Mouse (Mus musculus) hindbrain, embryonic 14.5 days (tissue): ENCODE measurements around the gene Tgfbr3. TPM values are rescaled to one million over a fixed set of nuclear protein-coding genes. Genes with fewer than 3 reads are reported as not detected.

ENCODE experiments used
- ATAC-seq: fragments of 200-750 bp; cut with Nextera tagmentation; 2 replicates; pipeline ENCODE4 v1.8.0; 2017; ENCODE audit warnings: moderate number of reproducible peaks, mild to moderate bottlenecking, moderate TSS enrichment, moderate library complexity; ENCODE audit not compliant: low FRiP score
- DNase-seq: peaks from one replicate; pipeline ENCODE4 v3.0.0-alpha.2; 2015; ENCODE audit warnings: low spot score
- H3K27ac ChIP-seq: fragments of 300-500 bp; sonication (generic); 2 replicates; pipeline ENCODE4 v1.5.1; 2014; ENCODE audit warnings: mild to moderate bottlenecking, moderate library complexity
- H3K27me3 ChIP-seq: fragments of 300-500 bp; sonication (generic); 2 replicates; pipeline ENCODE4 v1.6.1; 2014; ENCODE audit warnings: mild to moderate bottlenecking, low read length, mixed read lengths; ENCODE audit not compliant: control insufficient read depth, insufficient read depth
- H3K36me3 ChIP-seq: fragments of 300-500 bp; sonication (generic); replicated peaks from 2 replicates; pipeline ENCODE4 v1.6.1; 2014; ENCODE audit not compliant: control insufficient read depth, insufficient read depth
- H3K4me1 ChIP-seq: fragments of 300-500 bp; sonication (generic); replicated peaks from 2 replicates; pipeline ENCODE4 v1.6.1; 2014; ENCODE audit warnings: antibody characterized with exemption, low read length, mixed read lengths; ENCODE audit not compliant: control insufficient read depth, insufficient read depth
- H3K4me2 ChIP-seq: fragments of 300-500 bp; sonication (generic); replicated peaks from 2 replicates; pipeline ENCODE4 v1.6.1; 2014; ENCODE audit warnings: mild to moderate bottlenecking, moderate library complexity
- H3K4me3 ChIP-seq: fragments of 300-500 bp; sonication (generic); replicated peaks from 2 replicates; pipeline ENCODE4 v1.5.1; 2014; ENCODE audit warnings: mild to moderate bottlenecking, low read length
- H3K9ac ChIP-seq: fragments of 300-500 bp; sonication (generic); 2 replicates; pipeline ENCODE4 v1.6.1; 2014
- H3K9me3 ChIP-seq: fragments of 300-500 bp; sonication (generic); 2 replicates; pipeline ENCODE4 v1.6.1; 2016; ENCODE audit warnings: low read length; ENCODE audit not compliant: control insufficient read depth
- WGBS: fragments of 180-500 bp; shearing (Covaris S2); extraction: QIAGEN DNeasy Blood & Tissue Kit; methylation state at CpG from one replicate; pipeline ENCODE4 v1.1.7; 2014; 5-methylcytosine and 5-hydroxymethylcytosine counted together
- polyA plus RNA-seq: library from polyadenylated mRNA; unstranded; fragments of >200 nt; fragmentation: Nextera tagmentation; extraction: Ambion mirVana; gene quantifications from 2 replicates; pipeline ENCODE4 v1.2.1, GENCODE M21; 2014

Gene Tgfbr3
- polyA plus RNA-seq, 1 experiment from 2014 or later: 7.1 TPM

- H3K27me3 ChIP-seq: no peaks in the 10 kb centered on the region
- H3K9me3 ChIP-seq: no peaks in the 10 kb centered on the region
- H3K4me1 ChIP-seq: no peaks in the 10 kb centered on the region
- no peak overlapping the region for H3K9ac ChIP-seq
- H3K4me3 ChIP-seq: no peak overlapping the region
- H3K4me2 ChIP-seq: no peak overlapping the region
- no peak overlapping the region for H3K27ac ChIP-seq
- no peak for DNase-seq
- ATAC-seq: no peak
- no peaks in the 10 kb centered on the region for H3K36me3 ChIP-seq
- 25% methylated on average over 4 of the region's 4 CpGs for WGBS
Observed at GRCm38 (mm10) chr5:107176796-107177195, 112.6 kb downstream of the Tgfbr3 start.

DNA sequence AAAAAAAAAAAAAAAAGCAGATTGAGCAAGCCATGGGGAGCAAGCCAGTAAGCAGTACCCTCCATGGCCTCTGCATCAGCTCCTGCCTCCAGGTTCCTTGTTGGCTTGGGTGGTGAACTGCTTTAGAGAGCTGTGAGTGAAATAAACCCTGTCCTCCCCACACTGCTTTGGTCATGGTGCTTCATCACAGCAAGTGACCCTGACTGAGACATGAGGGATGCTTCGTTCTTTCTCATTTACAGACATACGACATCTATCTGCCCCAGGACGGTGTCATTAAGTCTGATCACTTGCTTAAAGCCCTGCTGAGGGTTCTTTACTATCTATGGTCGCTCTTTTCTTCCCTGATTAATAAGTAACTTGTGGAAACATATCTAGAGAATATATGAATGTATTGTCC lies 113.2 kb downstream of the Tgfbr3 start:
- no peak overlapping the region for H3K4me2 ChIP-seq
- ATAC-seq: no peak
- 69% methylated on average over 4 of the region's 4 CpGs for WGBS

DNA sequence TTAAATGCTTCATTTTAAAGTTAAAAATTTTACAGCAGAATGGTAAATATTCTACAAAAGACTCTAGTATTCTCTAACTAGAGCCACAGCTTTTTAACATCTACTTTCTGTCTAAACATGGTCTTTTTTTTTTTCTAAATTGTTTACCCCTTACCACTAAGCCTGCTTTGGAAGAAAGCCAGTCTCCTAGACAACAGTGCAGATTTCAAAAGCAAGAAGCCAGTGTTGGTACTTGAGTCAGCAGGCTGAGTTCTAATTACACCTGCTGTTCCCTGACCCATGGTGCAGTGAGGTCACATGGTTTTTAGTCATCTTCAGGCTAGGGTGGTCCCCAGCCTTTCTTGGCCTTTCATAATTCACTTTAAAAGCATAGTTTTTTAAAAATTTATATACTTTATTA lies 115.2 kb downstream of the Tgfbr3 start:
- no peak overlapping the region for H3K4me2 ChIP-seq
- H3K9me3 ChIP-seq: no peaks in the 10 kb centered on the region
- no peak for ATAC-seq
- peak; percentile 53 for DNase-seq
- no peaks in the 10 kb centered on the region for H3K27me3 ChIP-seq
- no peaks in the 10 kb centered on the region for H3K4me1 ChIP-seq
- H3K27ac ChIP-seq: no peak overlapping the region
- H3K4me3 ChIP-seq: no peak overlapping the region
- no peaks in the 10 kb centered on the region for H3K36me3 ChIP-seq
- no peak overlapping the region for H3K9ac ChIP-seq

More for the DNA sequence above, 113.2 kb downstream of the Tgfbr3 start:
- no peak for DNase-seq
- H3K36me3 ChIP-seq: no peaks in the 10 kb centered on the region
- no peak overlapping the region for H3K9ac ChIP-seq
- H3K27me3 ChIP-seq: no peaks in the 10 kb centered on the region
- no peaks in the 10 kb centered on the region for H3K4me1 ChIP-seq
- H3K4me3 ChIP-seq: no peak overlapping the region
- H3K9me3 ChIP-seq: no peaks in the 10 kb centered on the region
- no peak overlapping the region for H3K27ac ChIP-seq

DNA sequence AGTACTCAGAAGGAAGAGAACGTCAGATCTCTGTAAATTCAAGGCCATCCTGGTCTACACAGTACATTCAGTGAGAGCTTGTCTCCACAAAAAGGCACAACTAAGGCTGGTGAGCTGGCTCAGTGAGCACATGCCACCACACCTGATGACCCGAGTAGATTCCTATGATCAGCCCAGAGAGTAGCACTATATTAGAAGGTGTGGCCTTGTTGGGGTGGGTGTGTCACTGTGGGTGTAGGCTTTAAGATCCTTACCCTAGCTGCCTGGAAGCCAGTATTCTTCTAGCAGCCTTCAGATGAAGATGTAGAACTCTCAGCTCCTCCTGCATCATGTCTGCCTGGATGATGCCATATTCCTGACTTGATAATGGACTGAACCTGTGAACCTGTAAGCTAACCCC lies 115.9 kb downstream of the Tgfbr3 start:
- H3K4me3 ChIP-seq: no peak overlapping the region
- no peaks in the 10 kb centered on the region for H3K4me1 ChIP-seq
- H3K27ac ChIP-seq: no peak overlapping the region
- DNase-seq (no peak), ATAC-seq (no peak)
- no peaks in the 10 kb centered on the region for H3K27me3 ChIP-seq
- no peaks in the 10 kb centered on the region for H3K9me3 ChIP-seq
- H3K36me3 ChIP-seq: no peaks in the 10 kb centered on the region
- H3K9ac ChIP-seq: no peak overlapping the region
- no peak overlapping the region for H3K4me2 ChIP-seq
- WGBS: 90% methylated on average over 2 of the region's 2 CpGs

DNA sequence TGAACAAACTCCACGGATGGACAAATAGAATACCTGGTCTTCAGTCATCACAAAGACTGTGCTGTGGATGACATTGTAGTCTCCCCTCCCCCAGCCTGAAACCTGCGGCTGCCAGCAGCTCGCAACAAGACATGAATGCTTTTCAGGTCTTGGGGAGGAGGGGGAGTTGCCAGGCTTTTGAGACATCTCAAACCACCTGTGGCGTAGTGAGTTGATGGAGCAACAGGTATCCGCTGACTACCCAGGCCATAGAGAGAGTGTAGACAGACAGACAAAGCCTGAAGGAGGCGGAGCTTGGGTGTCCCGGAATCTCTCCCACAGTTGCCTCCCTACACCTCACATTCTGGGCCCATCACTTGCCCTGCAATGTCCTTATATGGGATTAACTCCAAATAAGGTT lies 117.6 kb downstream of the Tgfbr3 start:
- no peak overlapping the region for H3K9ac ChIP-seq
- no peaks in the 10 kb centered on the region for H3K9me3 ChIP-seq
- 71% methylated on average over 7 of the region's 7 CpGs for WGBS
- no peaks in the 10 kb centered on the region for H3K27me3 ChIP-seq
- no peak overlapping the region for H3K27ac ChIP-seq
- no peak overlapping the region for H3K4me2 ChIP-seq
- no peak for ATAC-seq
- no peak overlapping the region for H3K4me3 ChIP-seq
- H3K36me3 ChIP-seq: no peaks in the 10 kb centered on the region
- peaks cover 7% of the 10 kb centered on the region; the same call in 1 of the 2 replicates for H3K4me1 ChIP-seq
- DNase-seq: no peak

- no peak overlapping the region for H3K27ac ChIP-seq
- ATAC-seq: no peak
- H3K9ac ChIP-seq: no peak overlapping the region
- H3K36me3 ChIP-seq: no peaks in the 10 kb centered on the region
- peaks cover 7% of the 10 kb centered on the region; the same call in 1 of the 2 replicates for H3K4me1 ChIP-seq
- H3K4me3 ChIP-seq: no peak overlapping the region
- H3K27me3 ChIP-seq: no peaks in the 10 kb centered on the region
- DNase-seq: no peak
- no peaks in the 10 kb centered on the region for H3K9me3 ChIP-seq
- 84% methylated on average over 5 of the region's 5 CpGs for WGBS
- no peak overlapping the region for H3K4me2 ChIP-seq
Observed at GRCm38 (mm10) chr5:107169796-107170195, 119.6 kb downstream of the Tgfbr3 start.

DNA sequence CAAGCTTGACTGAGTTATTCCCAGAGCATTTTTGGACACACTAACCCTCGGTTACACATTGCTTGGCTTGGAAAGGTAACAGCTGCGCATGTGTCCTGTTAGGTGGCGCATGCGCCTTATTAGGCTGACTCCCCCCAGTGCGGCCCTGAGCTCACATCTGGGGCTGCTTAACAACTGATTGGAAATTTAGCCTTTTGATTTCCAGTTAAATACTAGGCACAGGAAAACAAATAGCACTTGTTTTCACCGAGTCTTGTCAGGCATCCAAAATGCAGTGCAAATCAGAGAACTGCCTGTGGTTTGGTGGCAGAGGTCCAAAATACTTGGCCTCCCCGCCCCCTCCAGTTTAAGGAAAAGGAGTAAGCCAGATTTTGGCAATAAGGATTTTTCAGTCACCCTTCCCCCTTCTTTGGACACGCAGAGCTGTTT lies 121.5 kb downstream of the Tgfbr3 start:
- no peaks in the 10 kb centered on the region for H3K27me3 ChIP-seq
- no peak overlapping the region for H3K4me3 ChIP-seq
- H3K4me1 ChIP-seq: peaks cover 7% of the 10 kb centered on the region; the same call in 1 of the 2 replicates
- WGBS: 30% methylated on average over 8 of the region's 8 CpGs
- H3K4me2 ChIP-seq: peak overlapping the region; percentile 13
- H3K9me3 ChIP-seq: no peaks in the 10 kb centered on the region
- H3K36me3 ChIP-seq: no peaks in the 10 kb centered on the region
- no peak overlapping the region for H3K27ac ChIP-seq
- DNase-seq: peak; percentile 80
- no peak overlapping the region for H3K9ac ChIP-seq
- ATAC-seq: peak; percentile 66; the same call in 1 of the 2 replicates

GRCm38 (mm10) chr5:107167373-107167772 lies 122.1 kb downstream of the Tgfbr3 start:
- Histone ChIP-seq H3K4me1 (peaks cover 7% of the 10 kb centered on the region; the same call in 1 of the 2 replicates), H3K4me2 (peak overlapping the region; percentile 13), H3K9ac (no peak overlapping the region), H3K4me3 (no peak overlapping the region), H3K9me3 (no peaks in the 10 kb centered on the region), H3K27ac (no peak overlapping the region), H3K27me3 (no peaks in the 10 kb centered on the region), H3K36me3 (no peaks in the 10 kb centered on the region)
- WGBS: 49% methylated on average over 12 of the region's 12 CpGs
- no peak for DNase-seq
- ATAC-seq: no peak

DNA sequence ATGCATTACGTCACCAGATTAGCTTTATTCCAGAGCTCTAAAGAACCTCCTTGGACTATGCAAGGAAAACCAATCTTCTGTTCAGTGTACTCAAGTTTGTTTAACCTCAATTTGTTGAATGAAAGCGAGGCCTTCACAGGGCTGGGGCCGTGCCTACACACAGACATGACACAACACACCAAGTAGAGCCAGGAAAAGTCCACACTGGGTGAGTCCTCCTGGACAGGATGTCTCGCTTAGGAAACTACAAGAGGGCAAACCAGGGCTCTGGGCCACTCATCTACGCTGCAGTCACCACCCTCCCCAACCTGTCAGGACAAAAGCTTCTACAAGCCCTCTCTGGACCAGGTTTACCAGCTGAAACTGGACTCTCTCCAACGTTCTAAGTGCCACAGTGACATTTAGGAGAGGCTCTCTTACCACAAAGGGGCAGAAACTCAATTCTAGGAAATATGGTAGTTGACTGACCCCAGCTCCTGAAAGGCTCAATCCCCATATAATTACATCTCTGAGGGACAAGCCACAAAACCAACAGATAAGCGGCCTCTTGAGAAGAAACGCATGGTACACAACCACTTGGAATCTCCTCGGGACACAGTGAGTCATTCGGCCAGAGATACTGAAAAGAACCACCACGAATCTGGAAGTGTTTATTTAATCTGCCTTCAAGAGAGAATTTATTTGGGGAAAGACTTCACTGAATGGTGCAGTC lies 122.6 kb downstream of the Tgfbr3 start:
- no peaks in the 10 kb centered on the region for H3K27me3 ChIP-seq
- H3K9me3 ChIP-seq: no peaks in the 10 kb centered on the region
- peaks cover 7% of the 10 kb centered on the region; the same call in 1 of the 2 replicates for H3K4me1 ChIP-seq
- no peak overlapping the region for H3K27ac ChIP-seq
- H3K4me3 ChIP-seq: no peak overlapping the region
- DNase-seq: no peak
- H3K36me3 ChIP-seq: no peaks in the 10 kb centered on the region
- 81% methylated on average over 11 of the region's 11 CpGs for WGBS
- no peak overlapping the region for H3K9ac ChIP-seq
- no peak overlapping the region for H3K4me2 ChIP-seq
- no peak for ATAC-seq
